Mouse (Mus musculus) hindbrain, embryonic 16.5 days (tissue): ENCODE data around the gene Kalrn. TPM values are rescaled to one million over a fixed set of nuclear protein-coding genes. Genes with fewer than 3 reads are reported as not detected.
A peak's percentile ranks its signal among the peaks of the same experiment; 100 is the strongest.

ENCODE experiments used
- ATAC-seq: fragments of 200-750 bp; cut with Nextera tagmentation; 2 replicates; pipeline ENCODE4 v1.8.0; 2017; ENCODE audit warnings: moderate TSS enrichment, moderate library complexity
- H3K27ac ChIP-seq: fragments of 300-500 bp; sonication (generic); 2 replicates; pipeline ENCODE4 v1.5.1; 2014; ENCODE audit warnings: low read depth, mild to moderate bottlenecking, control low read depth, low read length, moderate library complexity
- H3K27me3 ChIP-seq: fragments of 300-500 bp; sonication (generic); replicated peaks from 2 replicates; pipeline ENCODE4 v1.6.1; 2014; ENCODE audit warnings: low read length; ENCODE audit not compliant: control insufficient read depth, insufficient read depth
- H3K36me3 ChIP-seq: fragments of 300-500 bp; sonication (generic); 2 replicates; pipeline ENCODE4 v1.6.1; 2014; ENCODE audit warnings: mild to moderate bottlenecking, low read length, moderate library complexity, mixed read lengths; ENCODE audit not compliant: control insufficient read depth, insufficient read depth
- H3K4me1 ChIP-seq: fragments of 300-500 bp; sonication (generic); 2 replicates; pipeline ENCODE4 v1.6.1; 2014; ENCODE audit warnings: low read depth, low read length; ENCODE audit not compliant: control insufficient read depth, insufficient read depth
- H3K4me2 ChIP-seq: fragments of 300-500 bp; sonication (generic); 2 replicates; pipeline ENCODE4 v1.6.1; 2014; ENCODE audit warnings: mild to moderate bottlenecking, low read length, control low read depth, moderate library complexity
- H3K4me3 ChIP-seq: fragments of 300-500 bp; sonication (generic); 2 replicates; pipeline ENCODE4 v1.5.1; 2014; ENCODE audit warnings: mild to moderate bottlenecking, low read length, control low read depth, moderate library complexity
- H3K9ac ChIP-seq: fragments of 300-500 bp; sonication (generic); 2 replicates; pipeline ENCODE4 v1.6.1; 2014; ENCODE audit warnings: low read depth, mild to moderate bottlenecking, control low read depth, low read length, moderate library complexity
- H3K9me3 ChIP-seq: fragments of 300-500 bp; sonication (generic); 2 replicates; pipeline ENCODE4 v1.6.1; 2014; ENCODE audit warnings: mild to moderate bottlenecking, low read length, moderate library complexity; ENCODE audit not compliant: control insufficient read depth
- WGBS: fragments of 180-500 bp; shearing (Covaris S2); extraction: QIAGEN DNeasy Blood & Tissue Kit; methylation state at CpG from one replicate; pipeline ENCODE4 v1.1.7; 2014; 5-methylcytosine and 5-hydroxymethylcytosine counted together
- polyA plus RNA-seq: library from polyadenylated mRNA; unstranded; fragments of >200 nt; fragmentation: Nextera tagmentation; extraction: Ambion mirVana; gene quantifications from 2 replicates; pipeline ENCODE4 v1.2.1, GENCODE M21; 2015

The Kalrn gene
- polyA plus RNA-seq, 1 experiment from 2014 or later: 20.9 TPM

GRCm38 (mm10) chr16:34229350-34229749 lies 344.0 kb downstream of the Kalrn start:
- H3K36me3 ChIP-seq: peaks cover 2% of the 10 kb centered on the region; the same call in 1 of the 2 replicates
- ATAC-seq: no peak
- H3K9ac ChIP-seq: no peak overlapping the region
- no peak overlapping the region for H3K27ac ChIP-seq
- H3K4me1 ChIP-seq: no peaks in the 10 kb centered on the region; the same call in 1 of the 2 replicates
- H3K4me2 ChIP-seq: no peak overlapping the region
- no peaks in the 10 kb centered on the region for H3K27me3 ChIP-seq
- WGBS: 79% methylated on average over 8 of the region's 8 CpGs
- no peak overlapping the region for H3K4me3 ChIP-seq
- H3K9me3 ChIP-seq: no peaks in the 10 kb centered on the region

GRCm38 (mm10) chr16:34228661-34229060 lies 344.7 kb downstream of the Kalrn start:
- Histone ChIP-seq H3K27ac (no peak overlapping the region), H3K9me3 (no peaks in the 10 kb centered on the region), H3K27me3 (no peaks in the 10 kb centered on the region), H3K36me3 (peaks cover 2% of the 10 kb centered on the region; the same call in 1 of the 2 replicates), H3K4me1 (no peaks in the 10 kb centered on the region; the same call in 1 of the 2 replicates), H3K4me3 (no peak overlapping the region), H3K9ac (no peak overlapping the region), H3K4me2 (no peak overlapping the region)
- WGBS: 33% methylated on average over 5 of the region's 5 CpGs
- ATAC-seq: no peak

- Histone ChIP-seq H3K27ac (no peak overlapping the region), H3K36me3 (peaks cover 9% of the 10 kb centered on the region)
These were observed 361.2 kb downstream of the Kalrn start for GRCm38 (mm10) chr16:34212160-34212559.

GRCm38 (mm10) chr16:34211243-34211642 lies 362.1 kb downstream of the Kalrn start:
- H3K4me1 ChIP-seq: no peaks in the 10 kb centered on the region
- WGBS: 92% methylated on average over 12 of the region's 12 CpGs
- peaks cover 9% of the 10 kb centered on the region for H3K36me3 ChIP-seq
- H3K9ac ChIP-seq: no peak overlapping the region
- no peaks in the 10 kb centered on the region for H3K27me3 ChIP-seq
- no peak overlapping the region for H3K4me3 ChIP-seq
- H3K4me2 ChIP-seq: no peak overlapping the region
- no peak overlapping the region for H3K27ac ChIP-seq
- H3K9me3 ChIP-seq: no peaks in the 10 kb centered on the region
- ATAC-seq: no peak

More at GRCm38 (mm10) chr16:34212160-34212559, 361.2 kb downstream of the Kalrn start:
- Histone ChIP-seq H3K4me1 (no peaks in the 10 kb centered on the region), H3K4me2 (no peak overlapping the region), H3K9ac (no peak overlapping the region), H3K27me3 (no peaks in the 10 kb centered on the region), H3K9me3 (no peaks in the 10 kb centered on the region), H3K4me3 (no peak overlapping the region)
- no peak for ATAC-seq
- 77% methylated on average over 3 of the region's 3 CpGs for WGBS

GRCm38 (mm10) chr16:34208748-34209147 lies 364.6 kb downstream of the Kalrn start:
- Histone ChIP-seq H3K36me3 (peaks cover 9% of the 10 kb centered on the region), H3K9ac (no peak overlapping the region), H3K4me2 (no peak overlapping the region), H3K27me3 (no peaks in the 10 kb centered on the region), H3K4me3 (no peak overlapping the region), H3K4me1 (no peaks in the 10 kb centered on the region), H3K9me3 (no peaks in the 10 kb centered on the region), H3K27ac (no peak overlapping the region)
- ATAC-seq: no peak; the same call in 1 of the 2 replicates
- 64% methylated on average over 5 of the region's 5 CpGs for WGBS

- Histone ChIP-seq H3K36me3 (peaks cover 15% of the 10 kb centered on the region), H3K27me3 (no peaks in the 10 kb centered on the region), H3K4me2 (no peak overlapping the region), H3K9me3 (no peaks in the 10 kb centered on the region), H3K4me3 (no peak overlapping the region), H3K4me1 (no peaks in the 10 kb centered on the region), H3K9ac (no peak overlapping the region), H3K27ac (no peak overlapping the region)
- WGBS: 93% methylated on average over 5 of the region's 5 CpGs
- ATAC-seq: no peak
These were observed 365.4 kb downstream of the Kalrn start for GRCm38 (mm10) chr16:34207972-34208371.

- Histone ChIP-seq H3K4me1 (no peaks in the 10 kb centered on the region), H3K27me3 (no peaks in the 10 kb centered on the region), H3K9ac (no peak overlapping the region), H3K27ac (no peak overlapping the region), H3K4me2 (no peak overlapping the region), H3K4me3 (no peak overlapping the region), H3K36me3 (peaks cover 7% of the 10 kb centered on the region), H3K9me3 (no peaks in the 10 kb centered on the region)
- 56% methylated on average over 13 of the region's 13 CpGs for WGBS
- peak; percentile 20; the same call in 1 of the 2 replicates for ATAC-seq
These were observed 368.7 kb downstream of the Kalrn start for GRCm38 (mm10) chr16:34204527-34205139.

GRCm38 (mm10) chr16:34199543-34199942 lies 373.8 kb downstream of the Kalrn start:
- WGBS: 91% methylated on average over 6 of the region's 6 CpGs
- H3K27ac ChIP-seq: no peak overlapping the region
- H3K4me1 ChIP-seq: no peaks in the 10 kb centered on the region
- H3K4me2 ChIP-seq: no peak overlapping the region
- H3K36me3 ChIP-seq: peaks cover 16% of the 10 kb centered on the region
- ATAC-seq: no peak
- H3K4me3 ChIP-seq: no peak overlapping the region
- no peaks in the 10 kb centered on the region for H3K27me3 ChIP-seq
- H3K9ac ChIP-seq: no peak overlapping the region
- H3K9me3 ChIP-seq: no peaks in the 10 kb centered on the region

- peaks cover 8% of the 10 kb centered on the region for H3K36me3 ChIP-seq
- H3K27me3 ChIP-seq: no peaks in the 10 kb centered on the region
- ATAC-seq: peak; percentile 74
- H3K4me3 ChIP-seq: no peak overlapping the region
- H3K27ac ChIP-seq: no peak overlapping the region
- WGBS: 47% methylated on average over 10 of the region's 10 CpGs
- H3K4me1 ChIP-seq: no peaks in the 10 kb centered on the region
- H3K9ac ChIP-seq: no peak overlapping the region; the same call in 1 of the 2 replicates
- H3K4me2 ChIP-seq: no peak overlapping the region
- no peaks in the 10 kb centered on the region for H3K9me3 ChIP-seq
These were observed 380.1 kb downstream of the Kalrn start for GRCm38 (mm10) chr16:34192959-34193842.
